Mouse (Mus musculus): Measurements from ENCODE around the gene Acad8. TPM values are rescaled to one million over a fixed set of nuclear protein-coding genes. Genes with fewer than 3 reads are reported as not detected.

Gene Acad8
- polyA plus RNA-seq (2016; fragmentation: Nextera tagmentation; extraction: Ambion mirVana): 39.7 and 40.1 TPM in 2 replicates

GRCm38 (mm10) chr9:26999461-27000395 is at the start of gene Acad8, which contains the start of gene Thyn1:
Gene Acad8, minus strand, starts transcription at chr9:26999566.
Gene Thyn1, plus strand, starts transcription at chr9:26999710.
- Histone ChIP-seq H3K9me3 (replicated peaks) (no peaks in the 10 kb centered on the region), H3K4me1 (replicated peaks) (peaks cover 17% of the 10 kb centered on the region), H3K4me3 (peak within 1 kb of the TSS; percentile 76), H3K36me3 (peaks cover 19% of the 10 kb centered on the region), H3K27ac (ENCODE audit: poor library complexity, severe bottlenecking) (peak within 1 kb of the TSS; percentile 29; the same call in 1 of the 2 replicates), H3K4me2 (peak within 1 kb of the TSS; percentile 78), H3K9ac (peak within 1 kb of the TSS; percentile 80), H3K27me3 (replicated peaks) (no peaks in the 10 kb centered on the region)
- ATAC-seq (ENCODE audit: insufficient number of reproducible peaks, low FRiP score): peak; percentile 99
- under 1% methylated on average over 35 of the region's 35 CpGs for WGBS

- Histone ChIP-seq H3K4me1 (replicated peaks) (no peaks in the 10 kb centered on the region), H3K36me3 (peaks cover 87% of the 10 kb centered on the region), H3K27ac (ENCODE audit: poor library complexity, severe bottlenecking) (no peak overlapping the region), H3K9ac (no peak overlapping the region), H3K9me3 (replicated peaks) (no peaks in the 10 kb centered on the region), H3K4me3 (no peak overlapping the region), H3K27me3 (replicated peaks) (no peaks in the 10 kb centered on the region), H3K4me2 (no peak overlapping the region)
- ATAC-seq (ENCODE audit: insufficient number of reproducible peaks, low FRiP score): no peak
- WGBS: 93% methylated on average over 5 of the region's 5 CpGs
Measured at GRCm38 (mm10) chr9:27043892-27044291, 44.5 kb upstream of the Acad8 start.

- Histone ChIP-seq H3K9me3 (replicated peaks) (no peaks in the 10 kb centered on the region), H3K36me3 (no peaks in the 10 kb centered on the region), H3K27me3 (replicated peaks) (no peaks in the 10 kb centered on the region), H3K9ac (peak overlapping the region; percentile 97), H3K4me2 (peak overlapping the region; percentile 90), H3K4me1 (replicated peaks) (peaks cover 35% of the 10 kb centered on the region), H3K27ac (ENCODE audit: poor library complexity, severe bottlenecking) (peak overlapping the region; percentile 70; the same call in 1 of the 2 replicates), H3K4me3 (peak overlapping the region; percentile 99)
- ATAC-seq (ENCODE audit: insufficient number of reproducible peaks, low FRiP score): peak; percentile 9
- WGBS: under 1% methylated on average over 17 of the region's 17 CpGs
Measured at GRCm38 (mm10) chr9:27030763-27031100, 31.4 kb upstream of the Acad8 start.

GRCm38 (mm10) chr9:27029828-27030762 is 30.7 kb upstream of the Acad8 start, which contains the start of the genes Vps26b and Ncapd3:
Gene Vps26b, minus strand, starts transcription at chr9:27030065.
Gene Ncapd3, plus strand, starts transcription at chr9:27030175.
- H3K9ac ChIP-seq: peak within 1 kb of the TSS; percentile 97
- peak within 1 kb of the TSS; percentile 90 for H3K4me2 ChIP-seq
- peak within 1 kb of the TSS; percentile 99 for H3K4me3 ChIP-seq
- under 1% methylated on average over 70 of the region's 80 CpGs for WGBS
- H3K27me3 ChIP-seq (replicated peaks): no peaks in the 10 kb centered on the region
- H3K27ac ChIP-seq (ENCODE audit: poor library complexity, severe bottlenecking): peak within 1 kb of the TSS; percentile 86
- no peaks in the 10 kb centered on the region for H3K36me3 ChIP-seq
- no peaks in the 10 kb centered on the region for H3K9me3 ChIP-seq (replicated peaks)
- ATAC-seq (ENCODE audit: insufficient number of reproducible peaks, low FRiP score): peak; percentile 97
- peaks cover 35% of the 10 kb centered on the region for H3K4me1 ChIP-seq (replicated peaks)

- Histone ChIP-seq H3K4me3 (peak overlapping the region; percentile 99), H3K4me2 (peak overlapping the region; percentile 90), H3K36me3 (0 out of 2 replicates have a peak, but pooled peaks cover 3% of the 10 kb centered on the region), H3K4me1 (replicated peaks) (peaks cover 35% of the 10 kb centered on the region), H3K27ac (ENCODE audit: poor library complexity, severe bottlenecking) (peak overlapping the region; percentile 86), H3K9ac (peak overlapping the region; percentile 97), H3K9me3 (replicated peaks) (no peaks in the 10 kb centered on the region), H3K27me3 (replicated peaks) (no peaks in the 10 kb centered on the region)
- peak; percentile 40 for ATAC-seq (ENCODE audit: insufficient number of reproducible peaks, low FRiP score)
- under 1% methylated on average over 52 of the region's 52 CpGs for WGBS
Measured at GRCm38 (mm10) chr9:27029022-27029827, 29.9 kb upstream of the Acad8 start.

DNA sequence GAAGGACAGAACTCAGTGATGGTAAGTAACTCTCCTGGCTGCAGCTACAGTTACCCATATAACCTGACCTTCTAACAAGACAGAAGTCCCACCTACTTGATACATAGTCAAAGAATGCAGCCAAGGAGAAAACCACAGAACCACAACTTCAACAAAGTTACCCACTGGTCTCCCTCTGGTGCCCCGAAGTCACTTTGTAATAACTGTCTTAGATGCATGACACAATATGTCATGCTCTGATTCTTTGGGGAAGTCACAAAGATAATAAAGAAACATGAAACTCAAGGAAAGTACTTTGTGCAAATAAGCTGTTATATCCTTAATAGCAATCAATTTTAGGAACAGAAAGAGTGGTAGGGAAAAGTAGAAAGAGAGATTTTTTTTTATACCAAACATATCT is 27.3 kb upstream of the Acad8 start:
- 0 out of 2 replicates have a peak, but pooled peaks cover 3% of the 10 kb centered on the region for H3K36me3 ChIP-seq

DNA sequence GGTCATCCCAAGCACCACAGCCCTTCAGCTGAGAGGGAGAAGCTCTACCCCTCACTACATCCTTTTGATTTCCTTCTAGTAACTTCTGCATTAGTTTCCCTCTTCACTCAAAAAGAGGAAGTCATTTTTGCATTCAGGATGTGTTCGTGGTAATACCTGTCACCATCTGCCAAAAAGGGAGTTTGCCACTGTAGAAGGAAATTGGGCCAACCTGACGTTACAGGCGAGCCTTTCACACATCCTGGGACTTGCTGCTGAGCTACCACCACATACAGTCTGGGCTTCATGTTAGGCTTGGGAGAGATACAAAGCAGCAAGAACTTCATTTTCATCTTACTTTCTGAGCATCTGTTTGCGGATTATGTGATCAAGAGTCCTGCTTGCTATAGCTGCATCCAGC is 24.3 kb upstream of the Acad8 start:
- Histone ChIP-seq H3K4me3 (no peak overlapping the region), H3K4me1 (replicated peaks) (peaks cover 16% of the 10 kb centered on the region), H3K36me3 (peaks cover 11% of the 10 kb centered on the region; the same call in 1 of the 2 replicates), H3K9me3 (replicated peaks) (no peaks in the 10 kb centered on the region), H3K27ac (ENCODE audit: poor library complexity, severe bottlenecking) (no peak overlapping the region), H3K4me2 (no peak overlapping the region), H3K9ac (no peak overlapping the region), H3K27me3 (replicated peaks) (no peaks in the 10 kb centered on the region)
- 77% methylated on average over 4 of the region's 4 CpGs for WGBS
- no peak for ATAC-seq (ENCODE audit: insufficient number of reproducible peaks, low FRiP score)

More for the DNA sequence above, 27.3 kb upstream of the Acad8 start:
- H3K9ac ChIP-seq: no peak overlapping the region
- H3K27ac ChIP-seq (ENCODE audit: poor library complexity, severe bottlenecking): no peak overlapping the region
- peaks cover 27% of the 10 kb centered on the region for H3K4me1 ChIP-seq (replicated peaks)
- no peak for ATAC-seq (ENCODE audit: insufficient number of reproducible peaks, low FRiP score)
- H3K27me3 ChIP-seq (replicated peaks): no peaks in the 10 kb centered on the region
- no peak overlapping the region for H3K4me3 ChIP-seq
- no peak overlapping the region for H3K4me2 ChIP-seq
- no peaks in the 10 kb centered on the region for H3K9me3 ChIP-seq (replicated peaks)
- 73% methylated on average over 1 of the region's 1 CpGs for WGBS

DNA sequence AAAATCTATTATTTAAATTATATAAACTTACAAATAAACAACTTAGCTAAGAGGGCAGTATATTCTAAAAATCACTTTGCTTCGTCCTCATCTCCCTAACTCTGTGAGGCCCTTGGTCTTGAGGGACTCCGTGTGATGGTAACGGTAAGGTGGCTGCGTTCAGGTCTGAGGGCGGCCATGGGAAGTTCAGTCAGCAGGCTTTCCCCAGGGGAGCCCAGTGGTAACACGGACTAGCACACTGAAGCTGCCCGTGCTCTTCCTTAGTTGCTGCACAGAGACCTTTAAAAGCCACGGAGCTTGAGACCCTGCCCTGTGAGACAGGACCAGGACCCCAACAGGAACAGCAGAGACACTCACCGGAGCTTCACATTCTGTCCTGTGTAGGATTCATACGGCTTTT is 19.6 kb upstream of the Acad8 start:
- H3K36me3 ChIP-seq: peaks cover 50% of the 10 kb centered on the region
- ATAC-seq (ENCODE audit: insufficient number of reproducible peaks, low FRiP score): no peak
- H3K4me3 ChIP-seq: no peak overlapping the region
- H3K27ac ChIP-seq (ENCODE audit: poor library complexity, severe bottlenecking): no peak overlapping the region
- H3K9me3 ChIP-seq (replicated peaks): no peaks in the 10 kb centered on the region
- H3K4me2 ChIP-seq: no peak overlapping the region
- no peaks in the 10 kb centered on the region for H3K4me1 ChIP-seq (replicated peaks)
- 95% methylated on average over 10 of the region's 10 CpGs for WGBS
- H3K27me3 ChIP-seq (replicated peaks): no peaks in the 10 kb centered on the region
- no peak overlapping the region for H3K9ac ChIP-seq

- 91% methylated on average over 4 of the region's 4 CpGs for WGBS
Measured at GRCm38 (mm10) chr9:27011572-27011971, 12.2 kb upstream of the Acad8 start.

GRCm38 (mm10) chr9:27009231-27009630 is 9.9 kb upstream of the Acad8 start:
- H3K27me3 ChIP-seq (replicated peaks): no peaks in the 10 kb centered on the region
- H3K4me3 ChIP-seq: no peak overlapping the region
- no peak overlapping the region for H3K4me2 ChIP-seq
- H3K36me3 ChIP-seq: peaks cover 98% of the 10 kb centered on the region
- no peak for ATAC-seq (ENCODE audit: insufficient number of reproducible peaks, low FRiP score)
- H3K4me1 ChIP-seq (replicated peaks): no peaks in the 10 kb centered on the region
- no peak overlapping the region for H3K9ac ChIP-seq
- H3K27ac ChIP-seq (ENCODE audit: poor library complexity, severe bottlenecking): no peak overlapping the region
- H3K9me3 ChIP-seq (replicated peaks): no peaks in the 10 kb centered on the region
- 82% methylated on average over 5 of the region's 5 CpGs for WGBS

More at GRCm38 (mm10) chr9:27011572-27011971, 12.2 kb upstream of the Acad8 start:
- H3K4me1 ChIP-seq (replicated peaks): no peaks in the 10 kb centered on the region
- ATAC-seq (ENCODE audit: insufficient number of reproducible peaks, low FRiP score): no peak
- H3K36me3 ChIP-seq: peaks cover 96% of the 10 kb centered on the region
- no peak overlapping the region for H3K4me2 ChIP-seq
- no peak overlapping the region for H3K4me3 ChIP-seq
- no peaks in the 10 kb centered on the region for H3K27me3 ChIP-seq (replicated peaks)
- H3K27ac ChIP-seq (ENCODE audit: poor library complexity, severe bottlenecking): no peak overlapping the region
- H3K9me3 ChIP-seq (replicated peaks): no peaks in the 10 kb centered on the region
- H3K9ac ChIP-seq: no peak overlapping the region

All from heart, embryonic 12.5 days (tissue).